Mouse (Mus musculus): Measurements from ENCODE around the gene Gm44790.
A peak's percentile ranks its signal among the peaks of the same experiment; 100 is the strongest.

The Gm44790 gene

GRCm38 (mm10) chr6:86404100-86404861 lies 22.2 kb upstream of the Gm44790 start, which contains the start of gene Tia1:
TSS of gene Tia1 (plus strand) at chr6:86404219.
- DNase-seq (ENCODE audit: low read depth, low spot score) = peak; percentile 95

- DNase-seq (ENCODE audit: low read depth, low spot score) = no peak
These were observed 21.5 kb upstream of the Gm44790 start for GRCm38 (mm10) chr6:86404996-86405395.

- DNase-seq (ENCODE audit: low read depth, low spot score) = no peak
These were observed 20.2 kb upstream of the Gm44790 start for GRCm38 (mm10) chr6:86406306-86406705.

- no peak for DNase-seq (ENCODE audit: low read depth, low spot score)
These were observed 7.7 kb upstream of the Gm44790 start for GRCm38 (mm10) chr6:86418711-86419110.

- DNase-seq (ENCODE audit: low read depth, low spot score) = no peak
These were observed 7.2 kb upstream of the Gm44790 start for GRCm38 (mm10) chr6:86419239-86419638.

- no peak for DNase-seq (ENCODE audit: low read depth, low spot score)
These were observed 6.0 kb upstream of the Gm44790 start for GRCm38 (mm10) chr6:86420491-86420890.

GRCm38 (mm10) chr6:86431531-86431930 lies 5.1 kb downstream of the Gm44790 start:
- DNase-seq (ENCODE audit: low read depth, low spot score) = no peak

- DNase-seq (ENCODE audit: low read depth, low spot score) = no peak
These were observed 7.2 kb downstream of the Gm44790 start for GRCm38 (mm10) chr6:86433696-86434095.

- DNase-seq (ENCODE audit: low read depth, low spot score) = no peak
These were observed 11.3 kb downstream of the Gm44790 start for GRCm38 (mm10) chr6:86437711-86438110.

GRCm38 (mm10) chr6:86438272-86439118 lies 12.0 kb downstream of the Gm44790 start, which contains the start of gene C87436:
TSS of gene C87436 (plus strand) at chr6:86438374.
- peak; percentile 90 for DNase-seq (ENCODE audit: low read depth, low spot score)

- DNase-seq (ENCODE audit: low read depth, low spot score) = no peak
These were observed 12.7 kb downstream of the Gm44790 start for GRCm38 (mm10) chr6:86439119-86439496.

GRCm38 (mm10) chr6:86439531-86439930 lies 13.1 kb downstream of the Gm44790 start:
- no peak for DNase-seq (ENCODE audit: low read depth, low spot score)

- no peak for DNase-seq (ENCODE audit: low read depth, low spot score)
These were observed 15.1 kb downstream of the Gm44790 start for GRCm38 (mm10) chr6:86441571-86441970.

GRCm38 (mm10) chr6:86445551-86445950 lies 19.1 kb downstream of the Gm44790 start:
- no peak for DNase-seq (ENCODE audit: low read depth, low spot score)

- DNase-seq (ENCODE audit: low read depth, low spot score) = no peak
These were observed 20.6 kb downstream of the Gm44790 start for GRCm38 (mm10) chr6:86446927-86447568.

- DNase-seq (ENCODE audit: low read depth, low spot score) = no peak
These were observed 30.3 kb downstream of the Gm44790 start for GRCm38 (mm10) chr6:86456727-86457126.

GRCm38 (mm10) chr6:86463079-86463478 lies 36.6 kb downstream of the Gm44790 start:
- DNase-seq (ENCODE audit: low read depth, low spot score) = no peak

GRCm38 (mm10) chr6:86471317-86471716 lies 44.9 kb downstream of the Gm44790 start:
- no peak for DNase-seq (ENCODE audit: low read depth, low spot score)

GRCm38 (mm10) chr6:86471760-86472099 lies 45.3 kb downstream of the Gm44790 start:
- no peak for DNase-seq (ENCODE audit: low read depth, low spot score)

- DNase-seq (ENCODE audit: low read depth, low spot score) = peak; percentile 98
These were observed 45.9 kb downstream of the Gm44790 start for GRCm38 (mm10) chr6:86472100-86472955.

- no peak for DNase-seq (ENCODE audit: low read depth, low spot score)
These were observed 46.6 kb downstream of the Gm44790 start for GRCm38 (mm10) chr6:86473077-86473476.
